Mouse (Mus musculus): ENCODE results near the gene Gm20696. TPM values are rescaled to one million over a fixed set of nuclear protein-coding genes. Genes with fewer than 3 reads are reported as not detected.

Gm20696 gene
- 2.4 and 3.2 TPM in 2 replicates for polyA plus RNA-seq (2016; fragmentation: Nextera tagmentation; extraction: Ambion mirVana)

DNA sequence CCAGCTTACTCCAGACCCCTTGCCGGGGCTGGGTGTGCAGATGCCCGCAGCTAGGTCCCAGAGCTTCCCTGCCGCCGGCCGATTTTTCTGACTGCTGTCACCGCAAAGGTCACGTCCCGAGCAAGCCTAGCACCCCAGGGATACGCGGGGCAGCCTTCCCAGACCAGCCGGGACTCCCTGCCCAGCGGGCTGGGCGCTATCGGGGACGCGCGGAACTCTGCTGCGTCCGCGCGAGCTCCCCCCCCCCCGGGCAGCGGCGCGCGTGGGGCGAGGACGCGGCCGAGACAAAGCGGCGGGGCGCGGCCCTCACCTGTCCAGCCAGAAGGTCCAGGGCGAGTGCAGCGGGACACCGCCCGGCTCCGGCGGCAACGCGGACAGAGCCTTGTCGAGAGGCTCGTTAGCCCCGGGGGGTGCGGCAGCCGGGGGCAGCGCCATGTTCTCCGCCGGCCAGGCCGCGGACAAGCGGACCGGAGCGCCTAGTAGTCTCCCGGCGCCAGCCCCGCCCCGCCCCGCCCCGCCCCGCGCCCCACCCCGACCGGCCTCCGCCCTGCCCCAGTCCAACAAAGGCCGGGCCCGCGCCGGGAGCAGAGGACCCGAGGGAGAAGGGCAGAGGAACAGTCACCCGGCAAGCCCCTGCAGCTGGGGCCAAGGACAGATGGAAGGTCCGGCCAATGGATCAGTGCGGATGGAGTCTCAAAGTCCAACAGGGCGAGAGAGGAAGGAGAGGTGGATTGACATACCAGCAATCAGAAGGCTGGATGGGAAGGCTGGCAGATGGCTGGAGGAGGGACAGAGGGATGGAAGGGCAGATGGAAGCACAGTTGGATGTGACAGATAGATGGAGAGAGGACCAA, at the start of gene Gm20696, which contains the start of gene Eif4e3:
Gm20696 (minus strand) TSS at position 480 of the 854 bp plus-strand sequence.
Eif4e3 (minus strand) TSS at position 454 of the 854 bp plus-strand sequence.
- Histone ChIP-seq H3K27me3 (ENCODE audit: low read depth, poor library complexity, severe bottlenecking) (peaks cover 24% of the 10 kb centered on the region; the same call in 1 of the 2 replicates), H3K36me3 (no peaks in the 10 kb centered on the region), H3K27ac (peak within 1 kb of the TSS; percentile 94), H3K4me1 (peaks cover 45% of the 10 kb centered on the region), H3K4me3 (peak within 1 kb of the TSS; percentile 84), H3K9me3 (replicated peaks) (no peaks in the 10 kb centered on the region)
- WGBS: under 1% methylated on average over 72 of the region's 75 CpGs
- peak; percentile 81 for DNase-seq (ENCODE audit: low spot score)

DNA sequence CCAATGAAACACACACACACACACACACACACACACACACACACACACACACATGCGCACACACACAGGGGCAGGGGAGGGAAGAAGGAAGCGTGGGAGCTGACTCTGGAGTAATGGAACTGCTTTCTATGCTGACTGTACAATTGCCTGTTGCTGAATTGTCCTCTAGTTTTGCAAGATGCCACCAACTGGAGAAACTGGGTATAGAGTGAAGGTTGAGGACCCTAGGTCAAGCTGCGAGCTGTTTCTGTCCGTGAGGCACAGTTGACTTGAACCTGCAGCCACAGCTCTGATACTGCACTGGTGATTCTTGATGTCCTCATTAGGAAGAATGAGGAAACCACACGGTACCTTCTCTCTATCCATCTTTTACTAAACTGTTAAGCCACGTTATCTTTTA, 49.3 kb upstream of the Gm20696 start:
- peaks cover 34% of the 10 kb centered on the region for H3K27me3 ChIP-seq (ENCODE audit: low read depth, poor library complexity, severe bottlenecking)
- no peaks in the 10 kb centered on the region for H3K9me3 ChIP-seq (replicated peaks)
- DNase-seq (ENCODE audit: low spot score): no peak
- no peaks in the 10 kb centered on the region for H3K4me1 ChIP-seq
- H3K4me3 ChIP-seq: no peak overlapping the region
- no peak overlapping the region for H3K27ac ChIP-seq
- 67% methylated on average over 6 of the region's 6 CpGs for WGBS
- no peaks in the 10 kb centered on the region for H3K36me3 ChIP-seq

DNA sequence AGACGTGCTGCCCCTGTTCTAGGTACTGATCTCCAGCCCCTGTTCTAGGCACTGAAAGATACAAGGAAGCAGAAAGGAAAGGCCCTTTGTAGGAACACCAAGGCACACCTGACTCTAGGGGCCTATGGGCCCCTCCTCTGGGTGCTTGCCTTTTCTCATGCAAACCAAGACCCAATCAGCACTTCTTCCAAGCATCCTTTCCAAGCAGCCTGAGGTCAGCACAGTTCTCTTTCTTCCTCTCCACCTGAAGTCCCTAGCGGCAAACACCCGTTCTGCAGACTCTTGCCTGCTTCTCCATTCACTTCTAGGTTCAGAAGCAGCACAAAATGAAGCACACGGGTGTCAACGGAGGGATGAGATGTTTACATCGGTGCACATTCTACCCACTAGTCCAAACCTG, 48.6 kb upstream of the Gm20696 start:
- Histone ChIP-seq H3K27me3 (ENCODE audit: low read depth, poor library complexity, severe bottlenecking) (peaks cover 33% of the 10 kb centered on the region), H3K9me3 (replicated peaks) (no peaks in the 10 kb centered on the region), H3K36me3 (no peaks in the 10 kb centered on the region), H3K4me3 (no peak overlapping the region), H3K4me1 (no peaks in the 10 kb centered on the region), H3K27ac (no peak overlapping the region)
- WGBS: 60% methylated on average over 6 of the region's 6 CpGs
- no peak for DNase-seq (ENCODE audit: low spot score)

DNA sequence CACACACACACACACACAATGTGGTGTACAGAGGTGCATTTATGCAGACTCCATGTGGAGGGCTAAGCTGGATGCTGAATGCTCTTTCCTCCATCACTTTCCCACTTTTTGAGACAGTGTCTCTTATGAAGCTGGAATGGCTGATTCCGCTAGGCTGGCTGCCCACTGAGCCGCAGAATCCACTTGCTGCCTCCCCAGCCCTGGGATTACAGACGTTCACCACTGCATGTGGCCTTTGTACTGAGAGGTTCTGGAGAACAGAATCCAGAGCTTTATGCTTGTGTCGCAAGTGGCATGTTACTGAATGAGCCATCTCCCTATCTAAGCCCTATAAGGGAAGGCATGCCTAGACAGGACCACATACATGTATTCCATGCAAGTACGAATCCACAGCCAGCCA, 46.7 kb upstream of the Gm20696 start:
- H3K27me3 ChIP-seq (ENCODE audit: low read depth, poor library complexity, severe bottlenecking): peaks cover 38% of the 10 kb centered on the region
- H3K4me3 ChIP-seq: no peak overlapping the region
- H3K9me3 ChIP-seq (replicated peaks): no peaks in the 10 kb centered on the region
- no peak overlapping the region for H3K27ac ChIP-seq
- no peaks in the 10 kb centered on the region for H3K4me1 ChIP-seq
- H3K36me3 ChIP-seq: no peaks in the 10 kb centered on the region
- DNase-seq (ENCODE audit: low spot score): no peak
- WGBS: 90% methylated on average over 5 of the region's 5 CpGs

DNA sequence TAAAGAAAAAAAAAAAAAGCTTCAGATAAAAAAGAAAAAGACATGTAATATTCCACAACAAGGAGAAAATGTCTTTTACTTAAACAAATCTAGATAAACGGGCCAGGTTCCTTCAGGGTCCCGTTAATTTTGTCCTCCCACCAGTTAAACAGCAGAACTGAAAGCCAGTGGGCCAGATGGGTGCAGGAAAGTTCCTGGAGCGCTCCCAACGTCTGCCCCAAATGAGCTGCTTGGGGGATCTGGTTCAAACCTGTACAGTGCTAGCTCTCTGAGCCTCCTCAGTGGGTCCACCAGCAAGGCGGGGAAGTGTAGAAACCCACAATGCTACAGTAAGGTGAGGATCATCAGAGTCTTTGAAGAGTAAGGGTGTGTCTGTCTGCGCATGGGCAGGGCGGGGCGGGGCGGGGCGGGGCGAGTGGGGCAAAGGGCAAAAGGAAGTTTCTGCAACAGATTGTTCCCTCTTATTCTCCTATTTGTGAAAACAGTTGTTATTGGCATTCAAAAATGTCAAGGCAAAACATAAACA, 45.0 kb upstream of the Gm20696 start:
- Histone ChIP-seq H3K4me3 (no peak overlapping the region), H3K4me1 (no peaks in the 10 kb centered on the region), H3K27ac (no peak overlapping the region), H3K27me3 (ENCODE audit: low read depth, poor library complexity, severe bottlenecking) (peaks cover 35% of the 10 kb centered on the region), H3K9me3 (replicated peaks) (no peaks in the 10 kb centered on the region), H3K36me3 (no peaks in the 10 kb centered on the region)
- WGBS: 66% methylated on average over 11 of the region's 11 CpGs
- no peak for DNase-seq (ENCODE audit: low spot score)

DNA sequence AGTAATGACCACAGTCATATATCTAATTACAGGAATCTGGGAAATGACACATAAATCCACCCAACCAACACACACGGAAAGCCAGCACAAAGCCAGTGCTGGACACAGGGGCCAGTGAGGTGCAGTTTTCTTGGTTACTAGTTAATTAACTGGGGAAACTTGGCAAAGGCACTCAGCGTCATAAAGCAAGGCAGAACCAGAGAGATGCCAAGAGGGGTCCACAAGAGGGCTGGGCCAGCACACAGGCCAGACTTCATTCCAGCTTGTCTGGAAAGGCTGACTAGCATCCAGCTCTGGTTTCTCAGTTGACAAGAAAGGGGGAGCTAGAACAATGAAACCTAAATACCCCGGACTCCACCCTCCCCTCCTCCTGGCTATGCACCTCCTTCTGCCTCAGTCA, 33.9 kb upstream of the Gm20696 start:
- 70% methylated on average over 3 of the region's 3 CpGs for WGBS

DNA sequence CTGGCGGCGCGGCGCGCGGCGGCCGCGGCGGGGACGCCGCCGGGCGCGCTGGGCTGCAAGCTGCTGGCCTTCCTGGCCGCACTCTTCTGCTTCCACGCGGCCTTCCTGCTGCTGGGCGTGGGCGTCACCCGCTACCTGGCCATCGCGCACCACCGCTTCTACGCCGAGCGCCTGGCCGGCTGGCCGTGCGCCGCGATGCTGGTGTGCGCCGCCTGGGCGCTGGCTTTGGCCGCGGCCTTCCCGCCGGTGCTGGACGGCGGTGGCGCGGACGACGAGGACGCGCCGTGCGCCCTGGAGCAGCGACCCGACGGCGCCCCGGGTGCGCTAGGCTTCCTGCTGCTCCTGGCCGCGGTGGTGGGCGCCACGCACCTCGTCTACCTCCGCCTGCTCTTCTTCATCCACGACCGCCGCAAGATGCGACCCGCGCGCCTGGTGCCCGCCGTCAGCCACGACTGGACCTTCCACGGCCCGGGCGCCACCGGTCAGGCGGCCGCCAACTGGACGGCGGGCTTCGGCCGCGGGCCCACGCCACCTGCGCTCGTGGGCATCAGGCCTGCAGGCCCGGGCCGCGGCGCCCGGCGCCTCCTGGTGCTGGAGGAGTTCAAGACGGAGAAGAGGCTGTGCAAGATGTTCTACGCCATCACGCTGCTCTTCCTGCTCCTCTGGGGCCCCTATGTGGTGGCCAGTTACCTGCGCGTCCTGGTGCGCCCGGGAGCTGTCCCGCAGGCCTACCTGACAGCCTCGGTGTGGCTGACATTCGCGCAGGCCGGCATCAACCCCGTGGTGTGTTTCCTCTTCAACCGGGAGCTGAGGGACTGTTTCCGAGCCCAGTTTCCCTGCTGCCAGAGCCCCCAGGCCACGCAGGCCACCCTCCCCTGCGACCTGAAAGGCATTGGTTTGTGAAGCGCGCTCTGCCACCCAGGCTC, 26.6 kb upstream of the Gm20696 start:
- 2% methylated on average over 107 of the region's 110 CpGs for WGBS
- Histone ChIP-seq H3K27ac (peak overlapping the region; percentile 86), H3K36me3 (no peaks in the 10 kb centered on the region), H3K27me3 (ENCODE audit: low read depth, poor library complexity, severe bottlenecking) (peaks cover 92% of the 10 kb centered on the region), H3K4me1 (peaks cover 22% of the 10 kb centered on the region), H3K9me3 (replicated peaks) (no peaks in the 10 kb centered on the region), H3K4me3 (peak overlapping the region; percentile 78)
- DNase-seq (ENCODE audit: low spot score): peak; percentile 50

More for the DNA sequence above, 33.9 kb upstream of the Gm20696 start:
- Histone ChIP-seq H3K4me1 (peaks cover 7% of the 10 kb centered on the region; the same call in 1 of the 2 replicates), H3K36me3 (no peaks in the 10 kb centered on the region), H3K27ac (no peak overlapping the region), H3K9me3 (replicated peaks) (no peaks in the 10 kb centered on the region), H3K27me3 (ENCODE audit: low read depth, poor library complexity, severe bottlenecking) (peaks cover 36% of the 10 kb centered on the region), H3K4me3 (no peak overlapping the region)
- no peak for DNase-seq (ENCODE audit: low spot score)

DNA sequence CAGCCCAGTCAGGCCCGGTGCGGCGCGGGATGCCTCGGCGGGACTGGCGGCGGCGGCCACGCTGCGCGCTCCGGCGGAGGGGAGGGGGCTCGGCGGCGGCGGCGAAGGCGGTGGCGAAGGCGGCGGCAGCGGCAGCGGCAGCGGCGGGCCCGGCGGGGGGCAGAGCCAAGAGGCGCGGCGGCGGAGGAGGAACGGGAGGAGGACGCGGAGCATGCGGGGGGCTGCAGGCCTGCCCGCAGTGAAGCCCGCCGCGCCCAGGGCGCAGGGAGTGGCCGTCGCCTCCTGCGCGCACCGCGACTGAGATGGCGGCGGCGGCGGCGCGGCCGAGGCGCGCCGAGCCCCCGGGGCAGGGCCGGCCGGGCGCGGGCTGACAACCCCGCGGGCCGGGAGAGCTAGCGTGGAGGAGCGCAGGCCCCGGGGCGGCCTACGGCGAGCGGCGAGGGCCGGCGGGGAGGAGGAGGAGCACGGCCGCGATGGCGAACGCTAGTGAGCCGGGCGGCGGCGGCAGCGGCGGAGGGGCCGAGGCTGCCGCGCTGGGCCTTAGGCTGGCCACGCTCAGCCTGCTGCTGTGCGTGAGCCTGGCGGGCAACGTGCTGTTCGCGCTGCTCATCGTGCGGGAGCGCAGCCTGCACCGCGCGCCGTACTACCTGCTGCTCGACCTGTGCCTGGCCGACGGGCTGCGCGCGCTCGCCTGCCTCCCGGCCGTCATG, 25.8 kb upstream of the Gm20696 start, which contains the start of gene Gpr27:
Gpr27 (plus strand) TSS at position 474 of the 710 bp plus-strand sequence.
- peaks cover 84% of the 10 kb centered on the region for H3K27me3 ChIP-seq (ENCODE audit: low read depth, poor library complexity, severe bottlenecking)
- 2% methylated on average over 112 of the region's 112 CpGs for WGBS

DNA sequence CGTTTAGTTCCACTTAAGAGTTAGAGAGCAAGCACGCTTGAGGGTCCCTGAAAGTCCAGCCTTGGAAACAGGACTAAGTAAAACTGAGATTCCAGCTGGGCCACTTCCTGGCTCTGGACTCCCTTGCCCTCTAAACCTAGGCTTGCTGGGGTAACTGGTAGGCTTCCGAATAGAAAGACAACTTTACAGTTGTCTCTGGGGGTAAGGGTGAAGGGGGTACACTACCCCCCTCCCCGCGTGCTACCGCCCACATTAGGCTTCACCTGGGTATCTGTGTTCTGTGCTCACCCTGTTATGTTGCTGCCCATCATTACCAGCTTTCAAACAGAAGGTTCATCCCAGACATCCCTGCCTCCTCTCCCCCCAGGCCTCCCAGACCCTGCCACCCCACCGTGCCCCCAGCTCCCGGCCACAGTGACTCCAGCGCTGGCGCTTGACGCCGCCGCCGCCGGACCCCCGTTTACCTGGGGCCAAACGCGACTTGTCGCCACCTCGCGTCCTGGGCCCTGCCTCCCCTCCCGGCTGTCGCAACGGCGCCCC, 25.1 kb upstream of the Gm20696 start:
- WGBS: 7% methylated on average over 25 of the region's 25 CpGs
- Histone ChIP-seq H3K4me1 (peaks cover 22% of the 10 kb centered on the region), H3K36me3 (no peaks in the 10 kb centered on the region), H3K27me3 (ENCODE audit: low read depth, poor library complexity, severe bottlenecking) (peaks cover 78% of the 10 kb centered on the region), H3K27ac (peak overlapping the region; percentile 86), H3K4me3 (peak overlapping the region; percentile 78), H3K9me3 (replicated peaks) (no peaks in the 10 kb centered on the region)
- DNase-seq (ENCODE audit: low spot score): peak; percentile 33

More for the DNA sequence above, 25.8 kb upstream of the Gm20696 start, which contains the start of gene Gpr27:
- Histone ChIP-seq H3K9me3 (replicated peaks) (no peaks in the 10 kb centered on the region), H3K36me3 (no peaks in the 10 kb centered on the region), H3K4me3 (peak within 1 kb of the TSS; percentile 78), H3K27ac (peak within 1 kb of the TSS; percentile 86), H3K4me1 (peaks cover 22% of the 10 kb centered on the region)
- DNase-seq (ENCODE audit: low spot score): peak; percentile 71

DNA sequence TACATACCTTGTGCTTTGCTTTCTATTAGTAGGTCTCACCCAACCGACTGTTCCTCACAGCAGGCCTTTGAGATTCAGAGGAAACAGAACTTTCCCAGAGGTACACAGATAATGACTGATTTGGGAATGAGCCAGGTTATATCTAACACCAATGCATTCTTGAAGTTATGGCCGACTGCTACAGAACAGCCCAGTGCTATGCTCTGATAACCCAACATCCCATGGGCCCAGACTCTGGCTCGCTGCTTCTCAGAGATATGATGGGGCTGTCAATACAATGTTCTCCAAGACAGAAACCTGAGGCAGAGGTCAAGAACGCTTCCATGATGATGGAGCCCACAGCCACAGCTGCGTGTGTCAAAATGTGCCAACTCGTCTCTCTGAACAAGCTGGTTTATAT, 21.9 kb upstream of the Gm20696 start:
- Histone ChIP-seq H3K4me1 (peaks cover 20% of the 10 kb centered on the region), H3K27ac (no peak overlapping the region), H3K4me3 (no peak overlapping the region), H3K27me3 (ENCODE audit: low read depth, poor library complexity, severe bottlenecking) (peaks cover 46% of the 10 kb centered on the region), H3K36me3 (no peaks in the 10 kb centered on the region), H3K9me3 (replicated peaks) (no peaks in the 10 kb centered on the region; the same call in 1 of the 2 replicates)
- no peak for DNase-seq (ENCODE audit: low spot score)
- 91% methylated on average over 6 of the region's 6 CpGs for WGBS

DNA sequence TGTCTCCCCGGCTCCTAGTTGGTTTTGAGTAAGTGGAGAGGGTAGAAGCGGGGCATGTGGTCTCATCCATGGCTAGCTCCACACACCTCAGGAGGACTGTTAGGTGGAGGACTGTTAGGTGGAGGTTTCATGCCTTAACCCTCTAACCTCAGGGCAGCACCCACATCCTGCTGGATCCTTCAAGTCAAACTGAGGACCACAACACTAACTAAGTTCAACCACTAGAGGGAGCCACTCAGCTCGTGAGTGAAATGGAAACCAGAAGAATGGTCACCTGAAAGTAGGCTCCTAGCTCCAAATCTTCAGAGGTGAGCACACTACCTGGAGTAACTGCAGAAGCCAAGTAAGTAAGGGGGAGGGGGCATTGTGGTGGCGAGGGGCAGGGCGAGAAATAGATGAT, 18.3 kb upstream of the Gm20696 start:
- Histone ChIP-seq H3K27me3 (ENCODE audit: low read depth, poor library complexity, severe bottlenecking) (peaks cover 10% of the 10 kb centered on the region), H3K27ac (no peak overlapping the region), H3K4me3 (no peak overlapping the region), H3K36me3 (no peaks in the 10 kb centered on the region), H3K9me3 (replicated peaks) (no peaks in the 10 kb centered on the region; the same call in 1 of the 2 replicates), H3K4me1 (no peaks in the 10 kb centered on the region)
- WGBS: 51% methylated on average over 5 of the region's 5 CpGs
- no peak for DNase-seq (ENCODE audit: low spot score)

Measured in limb, embryonic 10.5 days (tissue).